Mouse (Mus musculus) G1E (cell line): Measurements from ENCODE around the gene Enox1.

Experiments
- CTCF ChIP-seq: IDR thresholded peaks from 2 replicates; pipeline ENCODE4 v1.5.1; 2012; ENCODE audit warnings: low read depth, low read length, inconsistent platforms, mixed read lengths
- GATA1 ChIP-seq: IDR thresholded peaks from 2 replicates; pipeline ENCODE4 v1.6.1; 2012; ENCODE audit warnings: borderline replicate concordance, low read length, inconsistent platforms, mixed read lengths
- GATA2 ChIP-seq: IDR thresholded peaks from 2 replicates; pipeline ENCODE4 v1.6.1; 2012; ENCODE audit warnings: low read depth, low read length, inconsistent platforms, borderline replicate concordance
- POLR2AphosphoS5 ChIP-seq: IDR thresholded peaks from 2 replicates; pipeline ENCODE4 v1.6.1; 2012; ENCODE audit warnings: low read depth, low read length, inconsistent platforms; ENCODE audit not compliant: insufficient replicate concordance
- TAL1 ChIP-seq: conservative IDR thresholded peaks from 2 replicates; pipeline ENCODE4 v1.6.1; 2012; ENCODE audit warnings: low read depth, low read length, inconsistent platforms, mixed read lengths

DNA sequence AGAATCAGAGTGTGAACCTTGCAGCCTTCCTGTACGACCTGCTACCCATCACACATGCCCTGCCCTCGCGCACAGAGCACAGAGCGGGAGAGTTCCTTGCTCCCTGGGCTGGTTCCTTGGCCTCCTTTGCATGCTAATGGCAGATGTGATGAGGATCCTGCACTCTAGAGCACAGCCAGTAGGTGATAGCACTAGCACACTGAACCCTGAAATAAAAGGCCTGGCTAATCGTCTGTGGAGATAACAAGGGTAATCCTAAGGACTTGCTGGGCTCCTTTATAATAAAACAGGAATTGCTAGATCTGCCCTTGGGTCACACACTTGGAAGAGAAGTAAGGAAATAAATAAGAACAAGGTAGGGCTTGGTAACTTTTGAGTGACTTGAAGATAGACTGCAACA is 215.4 kb downstream of the Enox1 start:
- TF ChIP-seq GATA1 (no peak), TAL1 (no peak), CTCF (no peak), GATA2 (no peak), POLR2AphosphoS5 (no peak)
